Mouse (Mus musculus) testis, adult 10 weeks (tissue): ENCODE results near the gene Cacng8. TPM values are rescaled to one million over a fixed set of nuclear protein-coding genes. Genes with fewer than 3 reads are reported as not detected.

Experiments used
- polyA plus RNA-seq: library from polyadenylated mRNA; stranded (reverse); fragments of 350-450 nt; fragmentation: Illumina TruSeq; extraction: RNeasy Lipid Tissue Mini Kit (QIAGEN cat#74804); gene quantifications from one replicate; pipeline ENCODE4 v1.2.3, GENCODE M21; 2014; ENCODE audit warnings: low read depth, low replicate concordance

The Cacng8 gene
- polyA plus RNA-seq, result 1.6 TPM

DNA sequence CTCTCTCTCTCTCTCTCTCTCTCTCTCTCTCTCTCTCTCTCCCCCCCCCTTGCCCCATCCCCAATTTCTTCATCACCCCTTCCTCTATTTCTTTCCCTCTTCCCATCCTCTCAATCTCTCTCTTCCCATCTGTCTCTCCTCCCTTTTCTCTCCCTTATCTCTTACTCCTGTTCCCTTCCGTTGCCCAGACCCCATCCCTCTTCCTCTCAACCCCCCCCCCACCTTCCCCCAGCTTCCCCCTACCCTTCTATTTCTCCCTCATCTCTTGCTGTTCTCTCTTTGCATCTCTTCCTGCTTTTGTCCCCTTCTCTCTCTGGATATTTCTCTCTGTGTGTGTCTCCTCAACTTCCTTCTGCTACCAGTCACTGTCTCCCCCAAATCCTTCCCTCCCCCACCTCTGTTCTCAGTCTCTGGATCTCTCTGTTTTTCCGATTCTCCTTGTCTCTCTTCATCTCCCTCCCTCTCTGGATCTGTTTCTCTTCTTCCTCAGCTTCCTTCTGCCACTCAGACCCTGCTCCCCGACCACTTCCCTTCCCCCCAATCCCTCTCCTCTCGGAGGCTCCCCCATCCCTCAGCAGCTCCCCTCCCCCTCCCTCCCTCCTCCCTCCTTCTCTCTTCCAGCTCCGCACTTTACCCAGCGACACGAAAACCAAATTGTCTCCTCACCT is at the start of gene Cacng8:
TSS of gene Cacng8 (plus strand) at position 271 of the 668 bp plus-strand sequence.

DNA sequence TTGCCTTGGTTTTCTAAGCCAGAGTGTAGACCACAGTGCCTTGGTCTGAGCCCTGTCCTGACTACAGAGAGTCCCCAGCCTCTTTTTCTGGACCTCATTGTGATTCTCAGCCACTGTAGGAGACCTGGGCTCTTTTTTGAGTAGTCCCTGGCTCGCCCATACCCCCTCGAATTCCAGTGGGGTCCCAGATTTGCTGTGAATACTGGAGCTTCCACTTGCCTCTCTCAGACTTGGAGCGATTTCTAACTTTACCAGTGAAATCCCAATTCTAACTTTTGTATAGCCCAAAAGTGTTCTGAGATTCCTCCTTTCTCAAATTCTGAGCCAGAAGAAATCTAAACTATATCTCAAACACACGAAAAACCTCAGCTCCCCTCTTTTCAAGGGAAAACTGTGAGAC is 33.4 kb downstream of the Cacng8 start, which contains the start of gene Cacng6:
TSS of gene Cacng6 (plus strand) at position 301 of the 400 bp plus-strand sequence.

Other genes starting within 250 kb of the Cacng8 start
- gene AU018091, start 221.5 kb upstream of the Cacng8 start, polyA plus RNA-seq, result 1.4 TPM
- gene Nlrp12, start 140.9 kb upstream of the Cacng8 start, polyA plus RNA-seq, result 0.04 TPM
- 8.0 TPM for gene Myadm, start 101.6 kb upstream of the Cacng8 start, polyA plus RNA-seq
- 0.18 TPM for gene Prkcg, start 101.5 kb upstream of the Cacng8 start, polyA plus RNA-seq
- gene Cacng7, start 57.7 kb upstream of the Cacng8 start, polyA plus RNA-seq, result 0.27 TPM
- gene Cacng6, start 33.5 kb downstream of the Cacng8 start, polyA plus RNA-seq, result 0.17 TPM
- gene Tarm1, start 111.9 kb downstream of the Cacng8 start, polyA plus RNA-seq, result 0.14 TPM
- gene Oscar, start 225.5 kb downstream of the Cacng8 start, polyA plus RNA-seq, result 1.3 TPM
- 18.2 TPM for gene Ndufa3, start 226.7 kb downstream of the Cacng8 start, polyA plus RNA-seq
- 3.1 TPM for gene Tfpt, start 239.2 kb downstream of the Cacng8 start, polyA plus RNA-seq
- 13.3 TPM for gene Prpf31, start 239.3 kb downstream of the Cacng8 start, polyA plus RNA-seq